Mouse (Mus musculus) cerebellum, adult 2 months (tissue): ENCODE measurements around the gene Gm49388. TPM values are rescaled to one million over a fixed set of nuclear protein-coding genes. Genes with fewer than 3 reads are reported as not detected.
"Not testable (repeated sequence)": the region's sequence is repeated elsewhere in the genome, so short reads cannot be mapped to it uniquely, and the experiment has no call there.

Experiments used
- DNase-seq, 2 experiments: peaks; one replicate each; pipeline ENCODE4 v3.0.0; 2021
- H3K27ac ChIP-seq: fragments of 200-500 bp; 2 replicates; pipeline ENCODE4 v1.5.1; 2012; ENCODE audit warnings: low read length, control low read depth, inconsistent platforms; ENCODE audit not compliant: insufficient read depth
- H3K27me3 ChIP-seq: fragments of 200-500 bp; 2 replicates; pipeline ENCODE4 v1.6.1; 2012; ENCODE audit warnings: inconsistent platforms, mild to moderate bottlenecking, low read length, moderate library complexity; ENCODE audit not compliant: control insufficient read depth, insufficient read depth
- H3K4me1 ChIP-seq: fragments of 200-500 bp; 2 replicates; pipeline ENCODE4 v1.6.1; 2011; ENCODE audit warnings: low read length; ENCODE audit not compliant: control insufficient read depth, insufficient read depth
- H3K4me3 ChIP-seq: fragments of 200-500 bp; replicated peaks from 2 replicates; pipeline ENCODE3; 2011; ENCODE audit warnings: mild to moderate bottlenecking, low read depth, low read length, control low read depth; ENCODE audit not compliant: insufficient read depth
- CTCF ChIP-seq: fragments of 200-500 bp; IDR thresholded peaks from 2 replicates; pipeline ENCODE4 v1.5.1; 2011; ENCODE audit warnings: low read depth, mild to moderate bottlenecking, control low read depth, low read length, moderate library complexity, borderline replicate concordance; ENCODE audit not compliant: insufficient read depth
- POLR2A ChIP-seq: fragments of 200-500 bp; IDR thresholded peaks from 2 replicates; pipeline ENCODE4 v1.6.1; 2011; ENCODE audit warnings: low read length, control low read depth, borderline replicate concordance; ENCODE audit not compliant: insufficient read depth
- WGBS: fragments of 180-500 bp; shearing (Covaris S2); methylation state at CpG from one replicate; pipeline ENCODE4 v1.1.7; 2018; 5-methylcytosine and 5-hydroxymethylcytosine counted together
- polyA plus RNA-seq: library from polyadenylated mRNA; depleted of rRNA; stranded (reverse); fragments of >200 nt; gene quantifications from 2 replicates; pipeline ENCODE4 v1.2.3, GENCODE M21; 2012

The Gm49388 gene
- polyA plus RNA-seq, 1 experiment: 0.47 TPM

- no peak for DNase-seq
- no peak for TF ChIP-seq POLR2A
- H3K27me3 ChIP-seq: no peaks in the 10 kb centered on the region
- H3K4me3 ChIP-seq: peak overlapping the region; percentile 40
- H3K27ac ChIP-seq: no peak overlapping the region
- WGBS: 37% methylated on average over 13 of the region's 13 CpGs
- H3K4me1 ChIP-seq: peaks cover 36% of the 10 kb centered on the region
Measured at GRCm38 (mm10) chr7:127820836-127821509, 35.6 kb downstream of the Gm49388 start.

DNA sequence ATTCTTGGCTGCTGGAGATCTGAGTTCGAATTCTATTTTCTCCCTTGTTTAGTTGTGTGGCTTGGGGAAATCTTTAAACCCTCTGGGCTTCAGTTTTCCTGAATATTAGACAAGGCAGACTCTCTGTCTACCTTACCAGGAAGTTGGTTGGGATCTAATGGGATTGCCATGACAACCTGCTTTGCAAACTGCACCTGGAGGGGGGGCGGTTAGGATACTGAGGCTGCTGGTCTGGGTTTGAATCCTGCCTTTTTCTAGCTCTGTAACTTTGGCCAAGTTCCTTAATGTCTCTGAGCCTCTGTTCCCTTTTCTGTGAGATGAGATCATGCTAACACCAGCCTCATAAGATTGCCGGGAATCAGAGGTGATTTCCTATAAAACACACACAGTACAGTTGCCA, 37.1 kb downstream of the Gm49388 start:
- no peak for DNase-seq
- WGBS: 46% methylated on average over 3 of the region's 3 CpGs
- H3K27ac ChIP-seq: peak overlapping the region; percentile 89; the same call in 1 of the 2 replicates
- peak overlapping the region; percentile 94 for H3K4me3 ChIP-seq
- H3K27me3 ChIP-seq: no peaks in the 10 kb centered on the region
- TF ChIP-seq CTCF (no peak), POLR2A (no peak)
- H3K4me1 ChIP-seq: peaks cover 24% of the 10 kb centered on the region

GRCm38 (mm10) chr7:127823236-127824171, 38.1 kb downstream of the Gm49388 start:
- Histone ChIP-seq H3K27ac (peak overlapping the region; percentile 89), H3K4me3 (peak overlapping the region; percentile 94), H3K27me3 (no peaks in the 10 kb centered on the region), H3K4me1 (peaks cover 19% of the 10 kb centered on the region)
- DNase-seq: peak; percentile 69 to 73
- 6% methylated on average over 11 of the region's 11 CpGs for whole genome bisulfite sequencing
- TF ChIP-seq POLR2A: peak; percentile 31; the same call in 1 of the 2 replicates
- TF ChIP-seq CTCF: peak; percentile 32; the same call in 1 of the 2 replicates

- Histone ChIP-seq H3K27me3 (no peaks in the 10 kb centered on the region), H3K4me3 (peak within 1 kb of the TSS; percentile 94), H3K4me1 (peaks cover 17% of the 10 kb centered on the region), H3K27ac (peak within 1 kb of the TSS; percentile 89)
- TF ChIP-seq POLR2A (peak; percentile 27; the same call in 1 of the 2 replicates), CTCF (no peak)
- peak; percentile 83 to 87 for DNase-seq
- WGBS: 2% methylated on average over 35 of the region's 38 CpGs
Measured at GRCm38 (mm10) chr7:127824176-127824871, 38.9 kb downstream of the Gm49388 start, which contains the start of the genes Stx4a and Stx1b. Gene Stx4a, plus strand, starts transcription at chr7:127824294. Gene Stx1b, minus strand, starts transcription at chr7:127824549.

DNA sequence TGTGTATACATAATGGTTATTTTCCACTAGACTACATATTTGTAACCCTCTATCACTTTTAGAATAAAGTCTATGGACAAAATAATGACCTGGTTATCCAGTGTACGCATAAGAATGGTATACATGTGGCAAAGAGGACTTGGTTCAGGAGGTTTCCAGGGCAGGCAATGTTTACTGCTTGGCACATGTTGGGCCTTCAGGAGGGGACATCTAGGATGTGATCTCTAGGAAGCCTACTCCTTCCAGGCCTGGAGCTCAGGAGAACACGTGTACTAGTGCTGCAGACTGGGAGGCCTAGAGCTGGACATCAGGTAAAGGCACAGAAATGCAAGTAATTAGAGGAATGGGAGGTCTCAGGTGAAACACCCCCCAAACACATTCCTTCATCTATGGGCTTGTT, 50.1 kb downstream of the Gm49388 start:
- Histone ChIP-seq H3K27ac (no peak overlapping the region; the same call in 1 of the 2 replicates), H3K4me3 (no peak overlapping the region), H3K4me1 (peaks cover 16% of the 10 kb centered on the region; the same call in 1 of the 2 replicates), H3K27me3 (no peaks in the 10 kb centered on the region)
- no peak for DNase-seq
- WGBS: 69% methylated on average over 2 of the region's 2 CpGs
- no peak for TF ChIP-seq CTCF
- no peak for TF ChIP-seq POLR2A

DNA sequence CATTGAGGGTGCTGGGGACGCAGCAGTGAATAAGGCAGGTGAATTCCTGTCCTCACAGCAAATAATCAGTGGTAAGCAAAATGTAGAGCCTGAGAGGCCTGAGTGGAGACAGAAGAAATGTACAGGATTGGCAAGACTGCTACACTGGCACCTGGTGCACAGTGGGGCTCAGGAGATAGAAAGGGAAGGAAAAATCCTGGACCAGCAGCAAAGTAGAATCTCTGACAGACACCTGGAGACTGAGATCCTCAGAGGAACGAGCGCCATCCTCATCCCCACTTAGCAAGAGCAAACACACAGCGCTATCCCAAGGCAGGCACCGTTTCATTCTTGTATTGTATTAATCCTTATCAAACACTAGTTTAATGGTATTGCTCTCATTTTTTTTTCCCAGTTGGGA, 52.1 kb downstream of the Gm49388 start:
- Histone ChIP-seq H3K27me3 (no peaks in the 10 kb centered on the region), H3K27ac (peak overlapping the region; percentile 59), H3K4me1 (peaks cover 16% of the 10 kb centered on the region; the same call in 1 of the 2 replicates), H3K4me3 (no peak overlapping the region)
- WGBS: 17% methylated on average over 5 of the region's 5 CpGs
- DNase-seq: peak; percentile 62 to 80
- TF ChIP-seq POLR2A (peak; percentile 33; the same call in 1 of the 2 replicates), CTCF (no peak)

GRCm38 (mm10) chr7:127837878-127838277, 52.5 kb downstream of the Gm49388 start:
- whole genome bisulfite sequencing: 78% methylated on average over 4 of the region's 4 CpGs
- Histone ChIP-seq H3K4me1 (peaks cover 16% of the 10 kb centered on the region; the same call in 1 of the 2 replicates), H3K27ac (peak overlapping the region; percentile 59)
- not testable (repeated sequence) for H3K27me3 ChIP-seq, DNase-seq, H3K4me3 ChIP-seq
- 0 out of 2 replicates have a peak, but pooled peaks have one; percentile 17 for TF ChIP-seq CTCF

DNA sequence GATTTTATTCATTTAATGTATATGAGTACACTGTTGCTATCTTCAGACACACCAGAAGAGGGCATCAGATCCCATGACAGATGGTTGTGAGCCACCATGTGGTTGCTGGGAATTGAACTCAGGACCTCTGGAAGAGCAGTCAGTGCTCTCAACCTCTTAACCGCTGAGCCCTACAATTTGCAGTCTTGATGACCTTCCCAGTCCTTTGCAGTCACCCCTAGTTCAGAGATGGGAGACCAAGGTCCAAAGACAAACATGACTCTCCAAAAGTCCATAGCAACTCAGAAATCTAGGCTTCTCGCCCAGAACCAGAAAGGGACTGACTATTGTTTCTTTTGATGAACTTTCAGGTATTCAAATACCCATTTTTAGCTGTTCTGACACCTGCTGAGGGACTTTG, 54.6 kb downstream of the Gm49388 start:
- not testable (repeated sequence) for DNase-seq, H3K4me3 ChIP-seq, H3K27me3 ChIP-seq
- Histone ChIP-seq H3K27ac (peak overlapping the region; percentile 97; the same call in 1 of the 2 replicates), H3K4me1 (peaks cover 16% of the 10 kb centered on the region; the same call in 1 of the 2 replicates)
- 85% methylated on average over 2 of the region's 2 CpGs for WGBS
